Mouse (Mus musculus) liver, embryonic 15.5 days (tissue): ENCODE results near the gene Nlrp10. TPM values are rescaled to one million over a fixed set of nuclear protein-coding genes. Genes with fewer than 3 reads are reported as not detected.

Source experiments
- ATAC-seq: fragments of 200-750 bp; cut with Nextera tagmentation; 2 replicates; pipeline ENCODE4 v1.8.0; 2017; ENCODE audit warnings: moderate number of reproducible peaks, mild to moderate bottlenecking, moderate library complexity; ENCODE audit not compliant: insufficient read depth
- H3K27ac ChIP-seq: fragments of 300-500 bp; sonication (generic); replicated peaks from 2 replicates; pipeline ENCODE4 v1.5.1; 2015; ENCODE audit warnings: mild to moderate bottlenecking, inconsistent platforms
- H3K27me3 ChIP-seq: fragments of 300-500 bp; sonication (generic); 2 replicates; pipeline ENCODE4 v1.6.1; 2015; ENCODE audit warnings: mild to moderate bottlenecking, inconsistent platforms
- H3K36me3 ChIP-seq: fragments of 300-500 bp; sonication (generic); replicated peaks from 2 replicates; pipeline ENCODE4 v1.6.1; 2015; ENCODE audit warnings: moderate library complexity, mild to moderate bottlenecking, inconsistent platforms
- H3K4me1 ChIP-seq: fragments of 300-500 bp; sonication (generic); replicated peaks from 2 replicates; pipeline ENCODE4 v1.6.1; 2015; ENCODE audit warnings: inconsistent platforms
- H3K4me2 ChIP-seq: fragments of 300-500 bp; sonication (generic); 2 replicates; pipeline ENCODE4 v1.6.1; 2015; ENCODE audit warnings: moderate library complexity, mild to moderate bottlenecking, inconsistent platforms
- H3K4me3 ChIP-seq: fragments of 300-500 bp; sonication (generic); replicated peaks from 2 replicates; pipeline ENCODE4 v1.5.1; 2015; ENCODE audit warnings: mild to moderate bottlenecking, inconsistent platforms
- H3K9ac ChIP-seq: fragments of 300-500 bp; sonication (generic); 2 replicates; pipeline ENCODE4 v1.6.1; 2015; ENCODE audit warnings: moderate library complexity, mild to moderate bottlenecking, inconsistent platforms
- H3K9me3 ChIP-seq: fragments of 300-500 bp; sonication (generic); replicated peaks from 2 replicates; pipeline ENCODE4 v1.6.1; 2016; ENCODE audit warnings: inconsistent platforms
- WGBS: fragments of 180-500 bp; shearing (Covaris S2); methylation state at CpG from one replicate; pipeline ENCODE4 v1.1.7; 2015; ENCODE audit warnings: mixed read lengths; ENCODE audit not compliant: insufficient replicate concordance; 5-methylcytosine and 5-hydroxymethylcytosine counted together
- polyA plus RNA-seq: library from polyadenylated mRNA; unstranded; fragments of >200 nt; fragmentation: Nextera tagmentation; extraction: Ambion mirVana; gene quantifications from 2 replicates; pipeline ENCODE4 v1.2.1, GENCODE M21; 2015

Nlrp10 gene
- polyA plus RNA-seq, 1 experiment from 2014 or later, result 0.05 TPM

DNA sequence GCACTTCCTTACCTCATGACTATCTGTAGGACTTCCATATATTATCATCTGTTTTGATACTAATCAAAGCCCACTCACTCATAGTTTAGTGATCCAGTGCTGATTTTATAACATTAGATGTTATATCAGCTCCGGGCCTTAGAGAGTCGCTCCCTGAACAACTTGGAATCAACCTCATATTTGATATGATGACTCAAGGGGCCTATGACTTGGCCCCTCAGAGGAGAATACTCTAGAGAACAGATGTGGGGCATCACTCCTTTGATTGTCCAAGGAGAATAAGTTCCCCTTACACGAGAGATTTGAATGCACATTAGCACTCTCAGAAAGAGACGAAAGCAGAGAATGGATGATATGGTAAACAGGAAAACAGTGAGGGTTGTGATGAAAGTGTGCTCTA, 45.1 kb downstream of the Nlrp10 start, which contains the start of gene Olfr518:
Gene Olfr518 (minus strand): TSS at position 101 of the 400 bp plus-strand sequence.
- no peaks in the 10 kb centered on the region for H3K27me3 ChIP-seq
- H3K36me3 ChIP-seq, result no peaks in the 10 kb centered on the region
- no peak for ATAC-seq
- H3K4me2 ChIP-seq, result no peak within 1 kb of the TSS
- no peak within 1 kb of the TSS for H3K4me3 ChIP-seq
- H3K9me3 ChIP-seq, result no peaks in the 10 kb centered on the region
- WGBS, result 56% methylated on average over 4 of the region's 4 CpGs
- H3K4me1 ChIP-seq, result no peaks in the 10 kb centered on the region
- H3K27ac ChIP-seq, result no peak within 1 kb of the TSS
- no peak within 1 kb of the TSS for H3K9ac ChIP-seq

DNA sequence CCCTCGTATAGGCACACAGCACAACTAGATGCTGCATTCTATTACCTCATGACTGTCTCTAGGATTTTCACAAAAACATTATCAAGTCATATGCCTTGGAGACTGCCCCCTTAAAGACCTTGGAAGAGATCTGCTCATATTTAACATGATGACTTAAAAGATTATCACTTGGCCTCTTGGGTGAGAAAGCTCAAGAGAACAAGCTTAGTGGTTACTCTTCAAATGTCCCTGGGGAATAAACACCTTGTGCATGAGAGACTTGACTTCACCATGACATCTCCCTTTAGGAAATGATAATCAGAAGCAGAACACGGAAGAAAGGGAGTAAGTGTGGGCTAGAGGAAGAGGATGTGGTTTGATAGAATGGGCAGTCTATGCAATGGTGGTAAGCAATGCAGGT, 57.7 kb downstream of the Nlrp10 start, which contains the start of gene Olfr517:
Gene Olfr517 (minus strand): TSS at position 101 of the 400 bp plus-strand sequence.
- no peak within 1 kb of the TSS for H3K9ac ChIP-seq
- H3K9me3 ChIP-seq, result no peaks in the 10 kb centered on the region
- H3K4me1 ChIP-seq, result no peaks in the 10 kb centered on the region
- H3K36me3 ChIP-seq, result no peaks in the 10 kb centered on the region
- H3K4me3 ChIP-seq, result no peak within 1 kb of the TSS
- 26% methylated on average over 2 of the region's 2 CpGs for WGBS
- no peak within 1 kb of the TSS for H3K27ac ChIP-seq
- no peak for ATAC-seq
- H3K27me3 ChIP-seq, result no peaks in the 10 kb centered on the region
- H3K4me2 ChIP-seq, result no peak within 1 kb of the TSS

Other genes starting within 250 kb of the Nlrp10 start
- gene Olfr512, start 216.9 kb downstream of the Nlrp10 start, polyA plus RNA-seq, result not detected in 2 replicates
- gene Olfr513, start 179.2 kb downstream of the Nlrp10 start, polyA plus RNA-seq, result not detected in 2 replicates
- not detected in 2 replicates for gene Olfr514, start 104.2 kb downstream of the Nlrp10 start, polyA plus RNA-seq
- not detected in 2 replicates for gene Olfr516, start 79.6 kb downstream of the Nlrp10 start, polyA plus RNA-seq
- gene Olfr517, start 57.8 kb downstream of the Nlrp10 start, polyA plus RNA-seq, result not detected in 2 replicates
- not detected in 2 replicates for gene Olfr518, start 45.2 kb downstream of the Nlrp10 start, polyA plus RNA-seq
- gene Olfr519, start 35.8 kb downstream of the Nlrp10 start, polyA plus RNA-seq, result not detected in 2 replicates
- gene Eif3f, start 4.2 kb upstream of the Nlrp10 start, polyA plus RNA-seq, result 34.9 and 35.2 TPM in 2 replicates
- 0.05 TPM in 2 replicates for gene Tub, start 20.2 kb upstream of the Nlrp10 start, polyA plus RNA-seq
- 0.39 and 0.53 TPM in 2 replicates for gene Ric3, start 153.2 kb upstream of the Nlrp10 start, polyA plus RNA-seq
- gene Lmo1, start 245.0 kb upstream of the Nlrp10 start, polyA plus RNA-seq, result 0.84 and 0.89 TPM in 2 replicates